Mouse (Mus musculus) spleen, adult 2 months (tissue): ENCODE data around the gene Mybbp1a.

Source experiments
- CTCF ChIP-seq: fragments of 200-500 bp; IDR thresholded peaks from 2 replicates; pipeline ENCODE4 v1.5.1; 2011; ENCODE audit warnings: mild to moderate bottlenecking, inconsistent platforms; ENCODE audit not compliant: insufficient read depth, insufficient read length, insufficient replicate concordance; ENCODE audit errors: extremely low read depth
- POLR2A ChIP-seq: fragments of 200-500 bp; IDR thresholded peaks from 2 replicates; pipeline ENCODE4 v1.6.1; 2011; ENCODE audit warnings: low read depth, low read length, inconsistent platforms

DNA sequence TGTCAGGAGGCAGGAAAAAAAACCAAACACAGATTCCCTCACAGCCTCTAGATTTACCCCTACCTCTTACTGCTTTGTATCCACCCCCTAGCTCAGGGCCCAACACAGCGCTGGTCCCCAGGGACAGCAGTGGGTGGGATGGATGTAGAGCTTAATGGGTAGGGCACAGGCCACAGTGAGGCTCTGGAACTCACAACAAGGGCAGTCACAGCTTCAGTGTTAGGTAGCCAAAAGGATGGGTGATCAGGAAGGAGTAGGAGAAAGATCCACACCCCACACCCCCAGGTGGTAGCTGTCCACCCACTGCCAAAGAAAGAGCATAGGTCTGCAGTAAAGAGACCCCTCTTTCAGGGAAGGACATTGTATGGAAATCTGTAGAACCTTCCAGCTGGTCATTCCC is 36.5 kb downstream of the Mybbp1a start:
- TF ChIP-seq CTCF (no peak), POLR2A (no peak)
